Mouse (Mus musculus): ENCODE measurements around the gene Efcab2.
A peak's percentile ranks its signal among the peaks of the same experiment; 100 is the strongest.

The Efcab2 gene

GRCm38 (mm10) chr1:178405951-178406711 is at the start of gene Efcab2:
Gene Efcab2 (plus strand): TSS chr1:178406085.
- DNase-seq = peak; percentile 92

- no peak for DNase-seq
These were observed 47.8 kb upstream of the Efcab2 start for GRCm38 (mm10) chr1:178357776-178358710.

DNA sequence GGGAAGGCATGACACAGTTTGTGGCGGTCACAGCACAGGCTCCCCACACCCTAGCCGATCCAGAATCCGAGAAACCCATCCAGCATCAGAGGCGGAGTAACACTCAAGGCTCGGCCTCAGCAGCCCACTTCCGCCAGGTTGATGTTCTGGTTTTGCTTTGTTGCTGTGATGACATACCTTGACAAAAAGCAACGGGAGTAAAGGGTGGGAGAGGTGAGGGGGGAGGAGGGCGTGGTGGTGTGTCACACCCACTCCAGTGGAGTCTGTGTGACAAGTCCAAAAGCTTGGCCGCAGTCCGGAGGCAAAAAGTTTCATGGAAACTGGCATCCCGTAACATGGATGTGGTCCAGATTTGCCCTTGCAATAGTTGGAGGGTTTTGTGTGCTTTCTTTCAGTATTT is 45.6 kb upstream of the Efcab2 start:
- no peak for DNase-seq

- no peak for DNase-seq
These were observed 45.2 kb upstream of the Efcab2 start for GRCm38 (mm10) chr1:178360702-178361101.

DNA sequence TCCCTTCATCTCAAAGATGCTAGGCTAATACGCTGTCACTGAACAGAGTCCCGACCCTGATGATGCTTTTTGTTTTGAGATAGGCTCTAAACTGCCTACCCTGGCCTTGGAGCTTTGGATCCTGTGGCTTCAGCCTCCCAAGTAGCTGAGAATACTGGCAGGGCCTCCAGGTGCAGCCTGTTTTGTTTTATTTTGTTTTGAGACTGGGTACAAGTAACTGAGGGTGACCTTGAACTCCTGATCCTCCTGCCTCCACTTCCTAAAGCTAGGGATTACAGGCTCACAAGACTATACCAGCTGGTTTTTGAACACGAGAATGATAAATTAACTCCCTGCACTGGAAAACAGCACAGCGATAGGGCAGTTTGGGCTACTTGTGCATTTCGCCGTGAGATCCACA is 40.7 kb upstream of the Efcab2 start:
- no peak for DNase-seq

GRCm38 (mm10) chr1:178368121-178368520 is 37.8 kb upstream of the Efcab2 start:
- DNase-seq = no peak

GRCm38 (mm10) chr1:178368548-178369271 is 37.2 kb upstream of the Efcab2 start:
- peak; percentile 91 for DNase-seq

DNA sequence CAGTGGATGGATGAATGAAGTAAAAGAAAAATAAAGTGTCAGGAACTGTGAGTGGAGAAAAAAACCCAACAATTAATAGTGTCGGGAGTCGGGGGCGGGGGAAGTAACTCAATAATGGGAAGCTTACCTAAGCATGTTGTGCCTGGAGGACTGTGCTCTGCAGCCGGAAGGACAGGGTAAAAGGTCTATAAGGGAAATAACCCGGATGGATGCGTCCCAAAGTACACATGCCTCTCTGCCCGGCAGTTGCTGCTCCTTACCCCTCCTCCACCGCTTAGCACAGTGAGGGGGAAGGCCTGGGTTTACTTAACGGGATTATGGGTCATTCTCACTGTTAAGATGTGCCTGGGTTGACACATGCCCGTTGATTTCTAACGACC is 36.6 kb upstream of the Efcab2 start:
- DNase-seq = peak; percentile 31

DNA sequence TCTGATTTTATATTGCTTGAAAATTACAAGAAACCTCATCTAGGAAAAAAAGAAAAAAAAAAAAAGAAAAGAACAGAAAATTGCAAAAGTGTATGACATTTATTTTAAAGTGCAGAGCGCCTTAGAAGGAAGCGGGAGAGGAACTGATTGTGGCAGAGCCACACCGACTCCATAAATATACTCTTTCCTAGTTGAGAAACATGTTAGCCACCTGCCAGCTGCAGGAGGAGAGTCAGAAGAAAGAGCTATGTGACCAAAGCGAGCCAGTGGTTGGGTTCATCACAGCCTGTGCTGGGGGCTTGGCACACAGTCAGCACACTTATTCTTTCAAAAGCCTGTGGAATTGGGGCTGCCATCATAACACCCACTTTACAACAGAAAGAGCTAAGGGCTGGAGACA is 33.2 kb upstream of the Efcab2 start:
- no peak for DNase-seq

- DNase-seq = no peak
These were observed 30.5 kb upstream of the Efcab2 start for GRCm38 (mm10) chr1:178375381-178375780.

DNA sequence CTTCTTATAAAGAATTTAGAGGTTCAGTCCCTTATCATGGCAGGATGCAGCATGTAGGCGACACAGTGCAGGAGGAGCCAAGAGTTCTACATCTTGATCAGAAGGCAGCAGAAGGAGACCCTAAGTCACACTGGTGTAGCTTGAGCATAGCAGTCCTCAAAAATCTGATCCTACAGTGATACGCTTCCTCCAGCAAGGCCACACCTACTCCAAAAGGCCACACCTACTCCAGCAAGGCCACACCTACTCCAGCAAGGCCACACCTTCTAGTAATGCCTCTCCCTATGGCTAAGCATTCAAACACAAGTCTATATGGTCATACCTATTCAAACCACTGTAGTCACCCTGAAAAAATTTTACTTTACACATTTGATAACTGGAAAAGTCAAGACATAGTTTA is 29.8 kb upstream of the Efcab2 start:
- no peak for DNase-seq

GRCm38 (mm10) chr1:178376907-178377306 is 29.0 kb upstream of the Efcab2 start:
- DNase-seq = no peak

DNA sequence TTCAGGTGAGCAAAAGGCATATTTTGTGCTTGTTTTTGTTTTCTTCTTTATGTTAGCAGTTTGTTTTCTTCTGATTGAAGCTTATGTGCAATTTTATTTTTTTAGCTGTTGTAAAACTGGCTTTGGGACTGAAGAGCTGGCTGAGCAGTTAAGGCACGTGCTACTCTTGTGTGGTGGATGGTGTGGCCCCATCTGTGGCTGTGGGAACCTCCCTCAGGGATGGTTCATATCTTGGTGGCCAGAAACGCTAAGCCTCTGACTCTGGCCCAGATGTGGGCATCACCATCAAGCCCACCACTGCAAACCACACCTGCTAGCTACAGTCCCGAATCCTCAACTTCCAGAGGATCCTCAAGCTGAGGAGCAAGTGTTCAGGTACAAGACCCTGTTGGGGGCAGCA is 27.8 kb upstream of the Efcab2 start:
- DNase-seq = no peak

DNA sequence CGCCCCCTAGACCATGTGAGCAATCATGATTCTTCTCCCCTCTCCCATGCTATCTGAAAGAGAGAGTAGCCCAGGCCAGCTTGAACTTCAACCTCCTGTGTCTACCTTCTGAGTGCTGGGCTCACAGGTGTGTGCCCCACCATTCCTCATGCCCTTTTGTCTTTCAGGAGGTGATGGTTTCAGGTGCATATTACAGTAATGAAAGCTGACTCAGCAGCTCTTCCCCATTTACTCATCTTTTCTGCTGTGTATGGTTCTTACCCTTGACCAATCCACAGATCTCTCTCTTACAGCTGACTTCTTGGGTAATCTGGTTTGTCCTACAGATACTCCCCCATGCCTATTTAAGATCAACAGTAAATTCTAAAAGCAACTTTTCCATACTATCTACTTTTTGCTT is 26.7 kb upstream of the Efcab2 start:
- no peak for DNase-seq

DNA sequence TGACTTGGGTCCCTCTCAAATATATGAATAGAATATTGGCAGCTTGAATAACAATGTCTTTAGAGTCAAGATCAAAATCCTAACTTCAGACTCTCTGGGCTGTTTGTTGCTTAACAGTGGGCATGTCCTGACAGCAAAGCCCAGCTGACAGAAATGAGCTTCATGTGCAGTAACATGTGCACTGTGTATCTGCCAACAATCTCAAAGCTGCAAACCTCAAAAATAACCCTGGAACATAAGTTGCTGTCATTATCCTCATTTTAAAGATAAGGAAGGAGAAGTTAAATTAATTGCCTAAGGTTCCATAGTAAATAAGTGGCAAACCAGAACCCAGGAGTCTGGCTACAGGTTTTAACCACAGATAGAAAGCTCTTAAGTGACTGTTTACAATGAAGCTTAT is 23.7 kb upstream of the Efcab2 start:
- no peak for DNase-seq

GRCm38 (mm10) chr1:178388802-178389201 is 17.1 kb upstream of the Efcab2 start:
- DNase-seq = no peak

- DNase-seq = no peak
These were observed 16.5 kb upstream of the Efcab2 start for GRCm38 (mm10) chr1:178389401-178389800.

GRCm38 (mm10) chr1:178392970-178393369 is 12.9 kb upstream of the Efcab2 start:
- DNase-seq = no peak

DNA sequence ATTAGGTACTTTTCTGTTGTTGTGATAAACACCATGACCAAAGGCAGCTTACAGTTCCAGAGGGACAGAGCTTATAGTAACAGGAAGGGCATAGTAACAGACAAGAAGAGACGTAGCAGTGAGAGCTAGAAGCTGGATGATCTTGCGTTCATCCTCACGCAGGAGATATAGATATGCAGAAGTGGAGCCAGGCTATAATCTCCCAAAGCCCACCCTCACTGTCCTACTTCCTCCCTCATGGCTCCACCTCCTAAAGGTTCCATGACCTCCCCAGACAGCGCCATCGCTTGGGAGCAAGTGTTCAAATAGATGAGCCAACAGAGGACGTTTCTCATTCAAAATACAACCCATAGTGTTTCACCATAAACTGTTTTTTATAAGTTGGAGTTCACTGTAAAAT is 10.8 kb upstream of the Efcab2 start:
- DNase-seq = no peak

- peak; percentile 62 for DNase-seq
These were observed 9.5 kb upstream of the Efcab2 start for GRCm38 (mm10) chr1:178396383-178396782.

GRCm38 (mm10) chr1:178399879-178400278 is 6.0 kb upstream of the Efcab2 start:
- no peak for DNase-seq

DNA sequence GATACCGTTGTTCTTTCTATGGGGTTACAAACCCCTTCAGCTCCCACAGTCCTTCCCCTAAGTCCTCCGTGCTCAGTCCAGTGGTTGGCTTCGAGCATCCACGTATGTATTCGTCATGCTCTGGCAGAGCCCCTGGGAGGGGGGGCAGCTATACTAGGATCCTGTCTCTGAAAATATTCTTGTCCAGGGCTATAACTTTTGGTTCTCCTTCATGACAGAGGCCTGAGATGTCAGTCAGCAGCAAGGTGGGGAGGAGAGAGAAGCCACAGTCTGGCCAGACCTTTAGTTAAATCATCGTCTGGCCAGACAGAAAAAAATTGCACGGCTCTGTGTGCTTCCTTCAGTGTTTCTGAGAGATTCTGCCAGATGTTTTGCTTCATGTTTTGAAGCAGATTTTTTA is 5.2 kb upstream of the Efcab2 start:
- no peak for DNase-seq

DNA sequence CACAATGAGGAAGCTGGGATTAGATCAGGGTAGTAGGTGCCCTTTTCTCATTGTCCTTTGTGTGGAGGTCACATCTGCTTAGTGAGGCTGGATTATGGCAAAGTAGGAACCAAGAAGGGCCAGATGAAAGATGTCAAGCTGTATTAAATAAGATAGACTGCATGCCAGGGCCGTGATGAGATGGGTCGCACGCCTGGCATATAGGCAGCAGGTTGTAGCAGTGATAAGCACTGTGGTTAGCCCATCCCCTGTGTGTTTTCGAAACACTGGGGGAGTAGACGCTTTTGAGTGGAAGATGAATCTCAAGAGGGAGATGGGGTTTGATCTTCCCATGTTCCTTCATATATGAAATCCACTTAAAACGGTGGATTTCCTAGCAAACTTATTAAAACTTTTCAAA is 3.9 kb upstream of the Efcab2 start:
- no peak for DNase-seq
